Mouse (Mus musculus) G1E (cell line): ENCODE measurements around the gene Ccl6.

ENCODE experiments used
- CTCF ChIP-seq: IDR thresholded peaks from 2 replicates; pipeline ENCODE4 v1.5.1; 2012; ENCODE audit warnings: low read depth, low read length, inconsistent platforms, mixed read lengths
- GATA1 ChIP-seq: IDR thresholded peaks from 2 replicates; pipeline ENCODE4 v1.6.1; 2012; ENCODE audit warnings: borderline replicate concordance, low read length, inconsistent platforms, mixed read lengths
- GATA2 ChIP-seq: IDR thresholded peaks from 2 replicates; pipeline ENCODE4 v1.6.1; 2012; ENCODE audit warnings: low read depth, low read length, inconsistent platforms, borderline replicate concordance
- POLR2AphosphoS5 ChIP-seq: IDR thresholded peaks from 2 replicates; pipeline ENCODE4 v1.6.1; 2012; ENCODE audit warnings: low read depth, low read length, inconsistent platforms; ENCODE audit not compliant: insufficient replicate concordance
- TAL1 ChIP-seq: conservative IDR thresholded peaks from 2 replicates; pipeline ENCODE4 v1.6.1; 2012; ENCODE audit warnings: low read depth, low read length, inconsistent platforms, mixed read lengths

DNA sequence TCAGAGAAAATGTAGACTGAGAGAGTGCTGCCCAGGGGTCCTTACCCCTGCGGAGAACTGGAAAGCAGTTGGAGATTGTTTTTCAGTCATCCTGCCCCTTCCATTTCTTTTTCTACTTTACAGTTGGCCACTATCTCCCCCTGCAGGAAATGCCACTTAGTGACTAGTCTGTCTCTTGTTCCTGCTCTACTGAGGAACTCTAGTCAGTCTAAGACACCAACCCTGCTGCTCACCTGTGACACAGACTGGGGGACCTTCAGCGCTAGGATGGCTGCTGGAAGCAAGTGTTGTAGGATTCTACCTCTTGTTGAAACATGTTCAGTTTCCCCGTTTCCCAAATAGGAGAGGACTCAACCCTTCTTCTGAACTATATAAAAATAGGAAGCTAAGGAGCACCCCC, 46.6 kb upstream of the Ccl6 start:
- TF ChIP-seq CTCF (no peak), GATA1 (no peak), TAL1 (no peak), POLR2AphosphoS5 (no peak), GATA2 (no peak)
